Mouse (Mus musculus): ENCODE measurements around the gene Entpd7. TPM values are rescaled to one million over a fixed set of nuclear protein-coding genes. Genes with fewer than 3 reads are reported as not detected.
A peak's percentile ranks its signal among the peaks of the same experiment; 100 is the strongest.

Entpd7 gene
- polyA plus RNA-seq, 3 experiments from 2014 or later, result 6.7 to 10.7 (median 7.2) TPM

- ATAC-seq, result peak; percentile 89
These were observed 14.5 kb upstream of the Entpd7 start, which contains the start of gene Slc25a28 for GRCm38 (mm10) chr19:43674730-43675524. TSS of gene Slc25a28 (minus strand) at chr19:43674881.

- ATAC-seq, result peak; percentile 7
These were observed 13.7 kb upstream of the Entpd7 start for GRCm38 (mm10) chr19:43675525-43676400.

DNA sequence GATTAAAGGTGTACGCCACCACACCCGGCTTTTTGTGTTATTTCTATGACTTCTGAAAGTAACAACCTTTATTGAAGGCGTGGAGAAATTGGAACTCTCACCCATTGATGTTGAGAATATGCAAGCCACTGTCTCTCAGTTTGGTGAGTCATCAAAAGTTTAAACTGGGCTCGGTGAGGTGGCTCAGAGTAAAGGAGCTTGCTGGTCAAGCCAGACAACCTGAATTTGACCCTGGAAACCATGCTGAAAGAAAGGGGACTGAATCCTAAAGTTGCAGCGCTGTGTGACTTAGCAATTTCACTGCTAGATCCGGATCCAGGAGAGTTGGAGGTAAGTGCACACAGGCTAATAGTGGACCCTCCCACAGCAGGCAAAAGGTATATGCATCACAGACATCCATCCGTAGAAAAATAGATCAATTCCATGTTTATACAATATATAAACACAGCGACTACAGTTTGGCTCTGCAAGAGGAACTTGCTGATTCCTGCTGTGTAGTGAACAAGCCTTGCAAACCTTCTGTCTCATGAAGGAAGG lies 10.9 kb upstream of the Entpd7 start:
- ATAC-seq, result no peak

DNA sequence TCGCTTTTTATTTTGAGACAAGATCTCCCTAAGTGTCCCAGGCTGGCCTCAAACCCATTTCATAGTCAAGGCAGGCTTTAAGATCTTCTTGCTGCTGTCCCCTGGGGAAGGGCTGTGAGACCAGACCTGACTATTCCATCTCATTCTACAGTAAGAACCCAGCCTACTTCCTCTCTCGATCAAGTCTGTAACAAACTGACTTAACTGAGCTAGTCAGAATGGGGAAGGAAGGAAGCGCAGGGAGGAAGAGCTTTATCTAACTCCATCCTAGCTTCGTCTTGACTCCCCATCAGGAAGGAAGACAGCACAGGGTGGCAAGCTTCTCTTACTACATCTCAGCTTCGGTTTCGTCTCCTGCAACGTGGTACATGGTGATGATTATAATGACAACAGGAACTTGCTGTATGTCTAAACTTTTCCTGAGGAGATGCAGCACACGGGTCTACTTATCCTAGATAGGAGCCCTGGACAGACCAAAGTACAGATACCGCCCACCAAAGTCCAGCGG lies 9.9 kb upstream of the Entpd7 start:
- ATAC-seq, result no peak

GRCm38 (mm10) chr19:43681541-43681940 lies 7.9 kb upstream of the Entpd7 start:
- ATAC-seq, result no peak

GRCm38 (mm10) chr19:43692815-43693214 lies 3.3 kb downstream of the Entpd7 start:
- ATAC-seq, result no peak

DNA sequence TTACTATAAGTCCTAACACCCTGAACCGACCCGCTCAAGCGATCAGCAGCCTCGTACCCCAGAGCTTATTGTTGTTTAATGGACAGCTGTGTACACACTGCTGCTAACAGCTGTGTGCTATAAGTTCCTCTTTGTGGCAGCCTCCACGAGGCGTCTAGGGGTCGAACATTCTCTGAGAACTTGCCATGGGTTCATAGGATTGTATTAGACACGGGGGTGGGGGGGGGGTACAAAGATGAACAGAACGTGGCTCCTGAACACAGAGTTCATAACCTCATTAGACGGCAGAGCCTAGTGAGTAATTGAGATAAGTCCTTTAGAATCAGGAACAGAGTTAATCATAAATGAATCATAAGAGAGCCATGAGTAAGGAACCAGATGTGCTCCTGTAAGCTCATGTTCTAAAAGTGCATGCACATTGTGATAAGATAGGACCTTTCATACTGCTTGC lies 6.1 kb downstream of the Entpd7 start:
- ATAC-seq, result no peak

DNA sequence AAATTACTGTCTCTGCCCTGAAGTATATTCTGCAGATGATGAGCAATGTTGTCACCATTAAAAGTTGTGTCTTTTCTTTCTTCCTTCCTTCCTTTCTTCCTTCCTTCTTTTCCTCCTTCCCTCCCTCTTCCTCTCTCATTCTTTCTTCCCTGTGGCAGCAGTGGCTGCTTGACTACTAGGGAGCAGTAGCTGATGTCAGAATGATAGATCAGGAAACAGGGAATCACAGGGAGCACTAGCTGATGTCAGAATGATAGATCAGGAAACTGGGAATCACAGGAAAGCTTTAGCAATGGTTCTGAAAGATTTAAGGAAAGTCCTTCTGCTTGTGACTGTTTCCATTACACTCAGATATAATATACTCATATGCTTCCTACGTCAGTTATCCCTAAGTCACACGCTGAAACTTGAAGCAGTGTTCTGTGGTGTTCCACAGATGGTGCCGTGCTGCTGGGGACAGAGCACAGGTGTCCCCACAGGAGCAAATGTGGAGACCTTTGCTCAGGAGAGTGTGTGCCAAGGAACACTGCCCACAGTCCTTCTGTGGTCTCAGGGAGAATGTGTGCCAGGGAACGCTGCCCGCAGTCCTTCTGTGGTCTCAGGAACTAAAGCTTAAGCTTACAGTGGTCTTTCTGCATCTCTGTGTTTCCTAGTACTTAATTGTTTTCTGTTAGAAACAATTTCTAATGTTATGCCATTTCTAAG lies 8.3 kb downstream of the Entpd7 start:
- ATAC-seq, result no peak

DNA sequence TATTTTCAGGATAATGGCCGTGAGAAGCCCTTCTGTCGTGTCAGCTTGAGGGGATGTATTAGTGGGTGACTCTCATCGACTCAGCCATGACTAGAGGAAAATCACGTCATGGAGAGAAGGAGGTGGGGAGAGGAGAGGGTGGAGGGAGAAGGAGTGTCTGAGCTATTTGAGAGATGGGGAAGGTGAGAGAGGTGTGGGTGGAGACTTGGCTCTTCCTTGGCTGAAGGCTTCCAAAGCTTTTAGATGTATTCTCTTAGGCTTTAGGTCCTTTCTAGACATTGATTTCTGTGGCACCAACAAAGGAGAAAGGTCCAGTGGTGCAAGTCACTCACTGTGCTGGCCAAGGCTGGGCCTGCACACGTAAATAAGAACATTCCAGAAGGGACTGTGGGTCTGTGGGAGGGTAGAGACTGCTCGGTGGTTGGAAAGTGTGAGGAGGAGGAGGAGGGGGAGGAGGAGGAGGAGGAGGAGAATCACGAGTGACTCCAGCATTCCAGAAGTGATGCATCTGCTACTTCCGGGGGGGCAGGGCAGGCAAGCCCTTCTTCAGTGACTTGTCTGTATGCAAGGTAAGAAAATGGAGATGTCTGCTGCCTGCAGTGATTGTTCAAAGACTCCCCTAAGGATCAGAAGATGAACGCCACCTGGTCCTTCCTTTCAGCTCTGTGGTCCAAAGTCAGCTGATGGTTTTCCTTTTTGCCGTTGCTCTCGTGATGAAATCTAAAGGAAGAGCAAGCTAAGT lies 9.7 kb downstream of the Entpd7 start:
- no peak for ATAC-seq

- no peak for ATAC-seq
These were observed 10.3 kb downstream of the Entpd7 start for GRCm38 (mm10) chr19:43699763-43700155.

GRCm38 (mm10) chr19:43704211-43704610 lies 14.7 kb downstream of the Entpd7 start:
- no peak for ATAC-seq

DNA sequence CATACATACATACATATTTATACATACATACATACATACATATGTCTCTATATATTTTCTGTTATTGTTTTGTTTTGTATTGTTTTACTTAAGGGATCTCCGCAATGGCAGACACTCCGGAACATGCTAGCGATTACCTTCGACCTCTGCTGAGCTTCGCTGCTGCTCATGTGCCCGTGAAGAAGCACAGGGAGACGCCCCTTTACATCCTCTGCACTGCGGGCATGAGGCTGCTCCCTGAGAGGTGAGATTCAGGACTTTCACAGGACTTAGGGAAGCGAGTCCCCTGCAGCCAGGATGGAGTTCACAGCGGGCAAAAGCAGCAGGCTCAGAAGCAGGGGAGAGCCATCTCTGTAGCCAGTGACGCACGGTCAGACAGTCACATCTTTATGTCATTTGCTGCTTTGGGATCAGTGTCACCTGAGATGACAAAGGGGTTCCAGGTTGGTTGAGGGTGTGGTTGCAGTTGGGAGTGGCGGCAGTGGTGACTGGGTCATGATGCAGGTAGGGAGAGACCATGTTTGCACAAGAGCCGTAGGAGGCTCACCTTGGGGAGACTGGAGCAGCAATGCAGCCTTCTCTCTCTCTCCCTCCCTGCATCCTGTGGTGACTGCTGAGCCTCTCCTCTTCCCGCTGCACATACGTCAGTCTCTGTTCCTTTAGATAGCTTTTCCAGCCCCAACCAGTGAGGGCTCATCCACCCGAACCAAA lies 15.5 kb downstream of the Entpd7 start:
- ATAC-seq, result no peak

GRCm38 (mm10) chr19:43708206-43708605 lies 18.7 kb downstream of the Entpd7 start:
- no peak for ATAC-seq

DNA sequence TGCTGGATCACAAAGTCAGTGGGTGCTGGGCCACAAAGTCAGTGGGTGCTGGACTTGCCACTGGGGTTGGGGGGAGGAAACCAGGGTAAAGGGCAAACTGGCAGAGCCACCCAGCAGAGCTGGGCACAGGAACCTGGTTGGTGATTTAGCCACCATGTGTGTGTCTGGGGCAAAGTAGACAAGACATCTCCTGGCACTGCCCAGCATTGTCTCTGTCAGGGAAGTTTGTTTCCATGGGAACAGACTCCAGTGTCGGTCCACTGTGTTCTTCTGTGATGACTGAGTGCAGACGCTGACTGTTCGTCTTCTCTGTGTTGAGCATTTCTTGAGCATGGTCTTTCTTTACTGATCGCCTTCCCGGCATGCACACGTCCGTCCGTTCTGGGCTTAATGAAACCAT lies 19.8 kb downstream of the Entpd7 start:
- no peak for ATAC-seq

DNA sequence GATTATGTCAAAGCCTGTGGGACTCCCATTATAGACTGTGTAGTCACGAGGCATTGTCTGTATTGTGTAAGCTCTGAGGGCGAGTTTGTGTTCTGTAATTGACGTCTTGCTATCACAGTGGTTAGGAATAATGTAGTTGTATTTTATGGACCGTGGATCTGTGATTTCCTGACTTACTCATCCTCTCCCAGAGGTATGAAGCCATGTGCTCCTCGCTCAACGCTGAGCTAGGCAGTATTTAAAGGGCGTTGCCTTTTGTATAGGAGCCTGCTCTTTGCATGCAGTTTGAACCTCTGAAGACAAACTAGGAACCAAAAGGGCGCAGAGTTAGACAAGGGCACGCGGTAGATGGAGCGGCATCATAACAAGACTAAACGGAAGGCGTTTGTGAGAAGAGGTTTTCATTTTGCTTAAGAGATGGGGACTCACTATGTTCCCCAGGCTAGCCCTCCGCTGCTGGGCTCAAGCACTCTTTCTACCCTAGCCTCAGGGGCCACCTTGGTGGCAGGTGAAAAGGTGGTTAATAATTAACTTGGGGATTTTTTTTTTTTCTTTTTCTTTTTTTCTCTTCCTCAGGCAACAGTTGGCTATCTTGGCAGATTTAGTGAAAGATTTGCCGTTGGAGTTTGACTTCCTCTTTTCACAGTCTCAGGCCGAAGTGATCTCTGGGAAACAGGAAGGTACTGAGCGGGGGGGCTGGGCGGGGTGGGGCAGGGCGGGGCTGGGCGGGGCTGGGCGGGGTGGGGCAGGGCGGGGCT lies 21.9 kb downstream of the Entpd7 start:
- peak; percentile 50 for ATAC-seq

- ATAC-seq, result no peak
These were observed 22.5 kb downstream of the Entpd7 start for GRCm38 (mm10) chr19:43711971-43712370.

- ATAC-seq, result no peak
These were observed 30.6 kb downstream of the Entpd7 start for GRCm38 (mm10) chr19:43720061-43720460.

GRCm38 (mm10) chr19:43722891-43723290 lies 33.4 kb downstream of the Entpd7 start:
- ATAC-seq, result peak; percentile 38

DNA sequence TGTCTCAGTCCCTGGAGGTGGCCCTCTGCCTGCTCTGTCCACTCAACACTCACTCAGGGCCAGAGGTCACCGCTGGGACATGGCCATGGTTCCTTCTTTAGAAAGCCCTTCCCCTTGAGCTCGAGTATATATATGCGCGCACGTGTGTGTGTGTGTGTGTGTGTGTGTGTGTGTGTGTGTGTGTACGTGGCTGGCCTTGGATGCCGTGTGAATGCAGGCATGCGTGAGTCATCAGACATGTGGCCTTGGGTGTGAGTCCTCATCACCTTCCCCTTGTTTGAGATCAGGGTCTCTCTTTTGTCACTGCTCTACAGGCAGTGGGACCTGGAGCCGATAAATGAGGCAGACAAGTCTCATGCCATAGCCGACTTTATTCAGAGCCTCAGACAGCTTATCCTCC lies 34.0 kb downstream of the Entpd7 start:
- ATAC-seq, result no peak

DNA sequence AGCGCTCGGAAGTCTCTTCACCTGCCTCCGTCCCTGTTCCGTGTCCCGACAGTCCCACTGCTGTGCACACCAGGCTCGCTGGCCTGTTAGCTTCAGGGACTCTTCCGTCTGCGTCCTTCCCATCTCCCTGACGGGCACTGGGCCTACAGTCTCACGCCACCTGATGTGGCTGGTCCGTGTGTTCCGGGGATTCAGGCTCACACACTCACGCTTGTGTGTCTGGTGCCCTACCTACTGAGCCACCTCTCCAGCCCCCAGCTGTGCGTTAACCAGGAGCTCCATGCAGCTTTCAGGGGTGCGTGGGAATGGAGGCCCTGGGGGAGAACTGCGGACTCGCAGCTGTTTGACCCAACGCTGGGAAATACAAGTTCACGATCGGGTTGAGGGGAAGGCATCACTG lies 34.7 kb downstream of the Entpd7 start:
- no peak for ATAC-seq
